Mouse (Mus musculus) E14TG2a.4 (cell line): Measurements from ENCODE around the gene Il17rb.

Experiments
- CTCF ChIP-seq: conservative IDR thresholded peaks from 2 replicates; pipeline ENCODE4 v1.5.1; 2014; ENCODE audit warnings: low read length
- POU5F1 ChIP-seq: IDR thresholded peaks from 2 replicates; pipeline ENCODE4 v1.6.1; 2014; ENCODE audit warnings: low read length, borderline replicate concordance

DNA sequence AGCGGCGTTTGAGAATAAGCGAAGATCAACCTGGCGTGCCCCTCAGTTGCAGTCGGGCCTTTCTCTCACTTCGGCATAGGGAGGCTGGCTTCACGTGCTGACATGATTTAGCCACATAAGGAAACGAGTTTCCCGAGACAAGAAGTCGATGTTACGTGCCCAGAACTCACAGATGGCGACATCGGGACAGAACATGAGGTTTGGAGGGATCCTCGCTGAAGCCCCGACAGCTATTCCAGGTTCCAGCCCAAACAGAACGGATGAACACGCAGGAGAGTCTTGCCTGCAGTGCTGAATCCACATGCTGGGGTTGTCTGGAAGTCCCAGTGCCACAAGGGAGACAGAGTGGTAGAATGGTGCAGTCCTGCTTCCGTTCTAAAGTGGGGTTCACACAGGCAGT, 29.7 kb upstream of the Il17rb start:
- TF ChIP-seq CTCF (no peak), POU5F1 (no peak)
